8 mouse cellular contexts compared by ENCODE assay signal in genomic region chr1:90486349-90486839, GRCm38 (mm10).
DNase-seq lines count a peak whose midpoint lies in the region; ATAC-seq and TF ChIP-seq lines count a peak whose summit lies in the region.

No protein-coding gene starts in this region.

- H3K27ac ChIP-seq in intestine, embryonic 16.5 days (ENCODE audit: low read length) = 0 out of 2 replicates have a peak overlapping the region, but pooled peaks have one; percentile 44
- H3K27ac ChIP-seq in stomach, postnatal 0 days (replicated peaks) = no peak overlapping the region

- no peak for TF ChIP-seq EP300 in stomach, postnatal 0 days (optimal IDR thresholded peaks at IDR 0.05)

- TF ChIP-seq CTCF in stomach, postnatal 0 days (IDR thresholded peaks at IDR 0.05; ENCODE audit: low read depth) = no peak

- no peak overlapping the region for H3K9ac ChIP-seq in intestine, embryonic 16.5 days (ENCODE audit: low read depth, low read length)
- H3K9ac ChIP-seq in stomach, postnatal 0 days (ENCODE audit: low read length) = no peak overlapping the region

- H3K36me3 ChIP-seq in intestine, embryonic 16.5 days (ENCODE audit: control insufficient read depth, insufficient read depth, low read length) = no peaks in the 10 kb centered on the region
- no peaks in the 10 kb centered on the region for H3K36me3 ChIP-seq in stomach, postnatal 0 days (ENCODE audit: control insufficient read depth, insufficient read depth, low read length)

- DNase-seq in embryo, embryonic 10 days (ENCODE audit: low spot score) = peak; percentile 23
- DNase-seq in embryo, embryonic 9.5 days (ENCODE audit: extremely low spot score) = no peak
- DNase-seq in retina, postnatal 1 day = peak; percentile 33
- DNase-seq in retina, embryonic 14.5 days (ENCODE audit: low spot score) = no peak
- DNase-seq in stomach, postnatal 0 days (ENCODE audit: low spot score) = no peak
- DNase-seq in urinary bladder, adult 2 months (ENCODE audit: low spot score) = no peak
- no peak for DNase-seq in left cerebral cortex, adult 11 months (ENCODE audit: low spot score)

- no peak overlapping the region for H3K4me3 ChIP-seq in intestine, embryonic 16.5 days (ENCODE audit: low read length)
- H3K4me3 ChIP-seq in stomach, postnatal 0 days (ENCODE audit: low read depth, low read length) = no peak overlapping the region

- H3K9me3 ChIP-seq in intestine, embryonic 16.5 days (ENCODE audit: control insufficient read depth, low read length) = no peaks in the 10 kb centered on the region; the same call in 1 of the 2 replicates
- H3K9me3 ChIP-seq in stomach, postnatal 0 days (ENCODE audit: control insufficient read depth, low read length) = no peaks in the 10 kb centered on the region

- H3K4me2 ChIP-seq in intestine, embryonic 16.5 days (ENCODE audit: low read depth, low read length) = no peak overlapping the region
- no peak overlapping the region for H3K4me2 ChIP-seq in stomach, postnatal 0 days (replicated peaks; ENCODE audit: low read depth)

- H3K27me3 ChIP-seq in intestine, embryonic 16.5 days (replicated peaks; ENCODE audit: control insufficient read depth, insufficient read depth, low read length) = no peaks in the 10 kb centered on the region
- H3K27me3 ChIP-seq in stomach, postnatal 0 days (ENCODE audit: control insufficient read depth, insufficient read depth, low read length) = no peaks in the 10 kb centered on the region

- 33% methylated on average over 11 of the region's 11 CpGs for WGBS in intestine, embryonic 16.5 days
- 38% methylated on average over 11 of the region's 11 CpGs for WGBS in stomach, postnatal 0 days

- no peaks in the 10 kb centered on the region for H3K4me1 ChIP-seq in intestine, embryonic 16.5 days (ENCODE audit: control insufficient read depth, insufficient read depth, low read length)
- peaks cover 4% of the 10 kb centered on the region; the same call in 1 of the 2 replicates for H3K4me1 ChIP-seq in stomach, postnatal 0 days (replicated peaks; ENCODE audit: control insufficient read depth, insufficient read depth)

- ATAC-seq in intestine, embryonic 16.5 days = peak; percentile 74
- peak; percentile 40; the same call in 1 of the 2 replicates for ATAC-seq in stomach, postnatal 0 days (ENCODE audit: low FRiP score, low TSS enrichment)

Comparison
In these comparisons a context has a peak if more than half of its experiments do, and no peak if none do; other contexts are left out.
1. DNase-seq: peak in embryo, embryonic 10 days (single experiment) and retina, postnatal 1 day (single experiment); none in embryo, embryonic 9.5 days (single experiment), retina, embryonic 14.5 days (single experiment), stomach, postnatal 0 days (single experiment), urinary bladder, adult 2 months (single experiment) and left cerebral cortex, adult 11 months (single experiment).